Mouse (Mus musculus): ENCODE results near the gene Shroom3. TPM values are rescaled to one million over a fixed set of nuclear protein-coding genes. Genes with fewer than 3 reads are reported as not detected.

The Shroom3 gene
- polyA plus RNA-seq, 1 experiment from 2014 or later: 5.6 TPM

DNA sequence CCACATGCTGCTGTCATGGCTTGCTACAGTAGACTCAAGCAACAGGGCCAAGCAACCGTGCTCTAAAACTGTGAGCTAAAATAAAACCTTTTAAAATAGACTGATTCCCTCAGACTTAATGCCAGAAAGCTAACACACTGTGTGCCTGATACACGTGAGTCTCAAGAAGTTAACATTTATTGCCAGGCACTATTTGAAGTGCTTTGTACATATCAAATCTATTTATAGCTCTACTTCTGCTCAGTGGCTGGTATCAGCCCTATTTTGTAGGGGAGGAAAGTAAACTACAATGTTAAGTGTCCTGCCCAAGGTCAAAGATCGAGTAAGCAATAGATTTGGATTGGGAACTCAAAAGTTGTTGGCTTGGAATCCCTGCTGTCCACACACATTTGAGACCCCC, 227.6 kb downstream of the Shroom3 start:
- TF ChIP-seq CTCF (IDR thresholded peaks at IDR 0.05; ENCODE audit: low read depth): no peak
- DNase-seq: no peak
- WGBS: 63% methylated on average over 3 of the region's 3 CpGs

DNA sequence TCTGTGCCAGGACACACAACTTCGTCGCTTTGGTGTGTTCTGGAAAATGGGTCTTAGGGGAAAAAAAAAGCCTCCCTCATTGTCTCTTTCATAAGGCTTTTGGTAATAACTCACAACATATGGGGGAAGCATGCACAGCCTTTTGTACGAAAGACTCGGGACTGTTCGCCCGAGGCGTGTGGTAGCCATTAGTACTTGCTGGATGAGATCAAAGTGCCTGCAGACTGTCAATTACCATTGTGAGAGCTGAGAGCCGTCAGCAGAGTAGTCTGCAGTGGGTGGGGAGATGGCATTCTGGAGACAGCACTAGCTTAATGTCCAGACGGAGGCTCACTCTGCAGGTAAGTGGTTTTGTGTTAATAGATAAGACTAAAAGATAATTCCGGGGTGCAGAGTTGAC, 232.2 kb downstream of the Shroom3 start:
- Histone ChIP-seq H3K36me3 (ENCODE audit: insufficient read depth) (no peaks in the 10 kb centered on the region), H3K9ac (no peak overlapping the region), H3K4me1 (ENCODE audit: insufficient read depth) (0 out of 2 replicates have a peak, but pooled peaks cover 3% of the 10 kb centered on the region), H3K4me2 (no peak overlapping the region), H3K27me3 (ENCODE audit: insufficient read depth, low read length) (no peaks in the 10 kb centered on the region), H3K4me3 (ENCODE audit: low read depth, low read length) (no peak overlapping the region), H3K9me3 (ENCODE audit: low read depth, low read length) (no peaks in the 10 kb centered on the region), H3K27ac (ENCODE audit: low read depth) (no peak overlapping the region)
- no peak for ATAC-seq (ENCODE audit: insufficient read depth)
- TF ChIP-seq CTCF (IDR thresholded peaks at IDR 0.05; ENCODE audit: low read depth): no peak
- WGBS: 25% methylated on average over 10 of the region's 10 CpGs
- DNase-seq: no peak

More for the DNA sequence above, 227.6 kb downstream of the Shroom3 start:
- no peak overlapping the region for H3K9ac ChIP-seq
- no peak overlapping the region for H3K27ac ChIP-seq (ENCODE audit: low read depth)
- H3K36me3 ChIP-seq (ENCODE audit: insufficient read depth): no peaks in the 10 kb centered on the region
- H3K4me2 ChIP-seq: no peak overlapping the region
- no peak for ATAC-seq (ENCODE audit: insufficient read depth)
- no peak overlapping the region for H3K4me3 ChIP-seq (ENCODE audit: low read depth, low read length)
- H3K4me1 ChIP-seq (ENCODE audit: insufficient read depth): 0 out of 2 replicates have a peak, but pooled peaks cover 3% of the 10 kb centered on the region
- H3K9me3 ChIP-seq (ENCODE audit: low read depth, low read length): 0 out of 2 replicates have a peak, but pooled peaks cover 5% of the 10 kb centered on the region
- H3K27me3 ChIP-seq (ENCODE audit: insufficient read depth, low read length): no peaks in the 10 kb centered on the region

DNA sequence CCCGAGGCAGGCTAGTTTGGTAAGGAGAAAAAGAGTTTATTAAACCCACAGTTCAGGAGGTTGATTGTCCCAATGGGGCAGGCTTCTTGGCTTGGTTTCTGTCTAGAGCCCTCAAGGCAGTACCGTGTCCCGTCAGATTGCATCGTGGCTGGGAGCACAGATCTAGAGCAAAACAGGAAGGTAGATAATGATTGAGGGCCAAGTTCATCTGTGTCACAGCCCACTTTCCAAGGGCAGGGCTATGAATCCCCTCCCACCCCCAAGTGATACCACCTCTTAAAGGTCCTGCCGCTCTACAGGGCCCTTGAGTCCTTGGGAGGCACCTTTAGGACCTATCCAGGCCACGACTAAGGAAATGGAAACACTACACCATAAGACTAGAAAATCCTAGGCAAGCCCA, 234.5 kb downstream of the Shroom3 start:
- Histone ChIP-seq H3K9ac (no peak overlapping the region), H3K27ac (ENCODE audit: low read depth) (no peak overlapping the region), H3K4me1 (ENCODE audit: insufficient read depth) (0 out of 2 replicates have a peak, but pooled peaks cover 3% of the 10 kb centered on the region), H3K4me3 (ENCODE audit: low read depth, low read length) (no peak overlapping the region), H3K27me3 (ENCODE audit: insufficient read depth, low read length) (no peaks in the 10 kb centered on the region), H3K9me3 (ENCODE audit: low read depth, low read length) (no peaks in the 10 kb centered on the region), H3K4me2 (no peak overlapping the region), H3K36me3 (ENCODE audit: insufficient read depth) (no peaks in the 10 kb centered on the region; the same call in 1 of the 2 replicates)
- ATAC-seq (ENCODE audit: insufficient read depth) (no peak), DNase-seq (no peak)
- 74% methylated on average over 6 of the region's 6 CpGs for WGBS
- no peak for TF ChIP-seq CTCF (IDR thresholded peaks at IDR 0.05; ENCODE audit: low read depth)

DNA sequence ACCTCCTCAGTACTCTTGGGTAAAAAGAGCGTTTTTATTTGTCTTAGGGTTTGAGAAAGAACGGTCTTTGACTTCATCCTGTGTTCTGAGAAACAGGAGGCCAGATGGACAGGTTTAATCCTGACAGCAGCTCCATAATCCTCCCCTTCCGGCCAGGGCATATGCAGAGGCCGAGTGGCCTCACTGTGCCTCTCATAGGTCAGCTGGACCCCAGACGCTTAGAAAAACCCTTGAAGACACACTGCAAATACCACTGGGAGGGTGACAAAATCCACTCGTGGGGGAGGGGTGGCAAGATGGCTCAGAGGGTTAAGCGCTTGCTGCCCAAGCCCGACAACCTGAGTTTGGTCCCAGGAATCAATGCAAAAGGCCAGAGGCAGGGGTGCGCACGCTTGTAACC, 234.9 kb downstream of the Shroom3 start:
- no peaks in the 10 kb centered on the region for H3K27me3 ChIP-seq (ENCODE audit: insufficient read depth, low read length)
- ATAC-seq (ENCODE audit: insufficient read depth): no peak

DNA sequence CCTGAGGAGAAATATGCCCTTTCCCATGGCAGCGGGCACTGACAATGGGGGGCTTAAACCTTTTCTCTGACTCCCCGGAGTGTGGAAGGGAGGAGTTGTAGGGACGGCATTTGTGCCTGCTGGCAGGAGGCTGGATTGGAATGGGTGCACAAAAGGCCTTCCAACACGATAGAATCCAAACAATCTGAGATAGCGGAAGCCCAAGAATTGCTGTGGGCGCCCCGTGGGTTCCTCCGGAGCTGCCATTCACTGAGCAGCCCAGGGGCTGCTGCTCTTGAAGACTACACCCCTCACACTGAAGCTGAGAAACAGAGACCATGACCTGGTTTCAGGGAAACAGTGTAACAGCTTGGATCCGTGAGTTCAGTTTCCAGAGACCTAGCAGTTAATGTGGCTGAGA, 235.6 kb downstream of the Shroom3 start:
- ATAC-seq (ENCODE audit: insufficient read depth) (no peak), DNase-seq (no peak)
- 49% methylated on average over 9 of the region's 9 CpGs for WGBS
- Histone ChIP-seq H3K27me3 (ENCODE audit: insufficient read depth, low read length) (no peaks in the 10 kb centered on the region), H3K4me3 (ENCODE audit: low read depth, low read length) (no peak overlapping the region), H3K9me3 (ENCODE audit: low read depth, low read length) (no peaks in the 10 kb centered on the region), H3K4me2 (no peak overlapping the region), H3K9ac (no peak overlapping the region), H3K27ac (ENCODE audit: low read depth) (no peak overlapping the region), H3K4me1 (ENCODE audit: insufficient read depth) (0 out of 2 replicates have a peak, but pooled peaks cover 3% of the 10 kb centered on the region), H3K36me3 (ENCODE audit: insufficient read depth) (no peaks in the 10 kb centered on the region; the same call in 1 of the 2 replicates)
- no peak for TF ChIP-seq CTCF (IDR thresholded peaks at IDR 0.05; ENCODE audit: low read depth)

More for the DNA sequence above, 234.9 kb downstream of the Shroom3 start:
- 39% methylated on average over 10 of the region's 10 CpGs for WGBS
- Histone ChIP-seq H3K4me1 (ENCODE audit: insufficient read depth) (0 out of 2 replicates have a peak, but pooled peaks cover 3% of the 10 kb centered on the region), H3K9ac (no peak overlapping the region), H3K27ac (ENCODE audit: low read depth) (no peak overlapping the region), H3K4me2 (no peak overlapping the region), H3K4me3 (ENCODE audit: low read depth, low read length) (no peak overlapping the region), H3K36me3 (ENCODE audit: insufficient read depth) (no peaks in the 10 kb centered on the region; the same call in 1 of the 2 replicates), H3K9me3 (ENCODE audit: low read depth, low read length) (no peaks in the 10 kb centered on the region)
- no peak for DNase-seq
- TF ChIP-seq CTCF (IDR thresholded peaks at IDR 0.05; ENCODE audit: low read depth): no peak

- no peak for DNase-seq
- no peak for ATAC-seq (ENCODE audit: insufficient read depth)
- 0 out of 2 replicates have a peak, but pooled peaks cover 3% of the 10 kb centered on the region for H3K4me1 ChIP-seq (ENCODE audit: insufficient read depth)
- no peak for TF ChIP-seq CTCF (IDR thresholded peaks at IDR 0.05; ENCODE audit: low read depth)
- H3K9ac ChIP-seq: no peak overlapping the region
- no peak overlapping the region for H3K4me3 ChIP-seq (ENCODE audit: low read depth, low read length)
- H3K27me3 ChIP-seq (ENCODE audit: insufficient read depth, low read length): no peaks in the 10 kb centered on the region
- H3K27ac ChIP-seq (ENCODE audit: low read depth): no peak overlapping the region
- H3K4me2 ChIP-seq: no peak overlapping the region
- WGBS: 61% methylated on average over 14 of the region's 14 CpGs
- H3K9me3 ChIP-seq (ENCODE audit: low read depth, low read length): no peaks in the 10 kb centered on the region
- H3K36me3 ChIP-seq (ENCODE audit: insufficient read depth): no peaks in the 10 kb centered on the region; the same call in 1 of the 2 replicates
Observed at GRCm38 (mm10) chr5:92919390-92919789, 236.2 kb downstream of the Shroom3 start.

GRCm38 (mm10) chr5:92920984-92921383, 237.7 kb downstream of the Shroom3 start:
- TF ChIP-seq CTCF (IDR thresholded peaks at IDR 0.05; ENCODE audit: low read depth): no peak
- no peak overlapping the region for H3K27ac ChIP-seq (ENCODE audit: low read depth)
- no peaks in the 10 kb centered on the region for H3K27me3 ChIP-seq (ENCODE audit: insufficient read depth, low read length)
- ATAC-seq (ENCODE audit: insufficient read depth): no peak
- no peak overlapping the region for H3K4me3 ChIP-seq (ENCODE audit: low read depth, low read length)
- no peak for DNase-seq
- H3K4me2 ChIP-seq: no peak overlapping the region
- no peaks in the 10 kb centered on the region; the same call in 1 of the 2 replicates for H3K36me3 ChIP-seq (ENCODE audit: insufficient read depth)
- 92% methylated on average over 8 of the region's 8 CpGs for WGBS
- H3K4me1 ChIP-seq (ENCODE audit: insufficient read depth): 0 out of 2 replicates have a peak, but pooled peaks cover 6% of the 10 kb centered on the region
- no peaks in the 10 kb centered on the region for H3K9me3 ChIP-seq (ENCODE audit: low read depth, low read length)
- H3K9ac ChIP-seq: no peak overlapping the region
